Mouse (Mus musculus): ENCODE data around the gene Adk.

Adk gene

GRCm38 (mm10) chr14:21100876-21101275, 48.5 kb downstream of the Adk start:
- DNase-seq (ENCODE audit: low read depth, low spot score): no peak

GRCm38 (mm10) chr14:21101562-21101961, 49.2 kb downstream of the Adk start:
- no peak for DNase-seq (ENCODE audit: low read depth, low spot score)

- DNase-seq (ENCODE audit: low read depth, low spot score): no peak
Observed at GRCm38 (mm10) chr14:21102666-21103203, 50.4 kb downstream of the Adk start.

GRCm38 (mm10) chr14:21105049-21105448, 52.7 kb downstream of the Adk start:
- DNase-seq (ENCODE audit: low read depth, low spot score): no peak

GRCm38 (mm10) chr14:21106582-21106981, 54.2 kb downstream of the Adk start:
- no peak for DNase-seq (ENCODE audit: low read depth, low spot score)

- no peak for DNase-seq (ENCODE audit: low read depth, low spot score)
Observed at GRCm38 (mm10) chr14:21107551-21107950, 55.2 kb downstream of the Adk start.

GRCm38 (mm10) chr14:21110492-21110891, 58.1 kb downstream of the Adk start:
- DNase-seq (ENCODE audit: low read depth, low spot score): no peak

GRCm38 (mm10) chr14:21111500-21111899, 59.1 kb downstream of the Adk start:
- no peak for DNase-seq (ENCODE audit: low read depth, low spot score)

- no peak for DNase-seq (ENCODE audit: low read depth, low spot score)
Observed at GRCm38 (mm10) chr14:21112174-21112573, 59.8 kb downstream of the Adk start.

- no peak for DNase-seq (ENCODE audit: low read depth, low spot score)
Observed at GRCm38 (mm10) chr14:21112742-21113141, 60.4 kb downstream of the Adk start.

- DNase-seq (ENCODE audit: low read depth, low spot score): no peak
Observed at GRCm38 (mm10) chr14:21114339-21114738, 62.0 kb downstream of the Adk start.

GRCm38 (mm10) chr14:21115318-21115717, 62.9 kb downstream of the Adk start:
- no peak for DNase-seq (ENCODE audit: low read depth, low spot score)

GRCm38 (mm10) chr14:21115888-21116460, 63.6 kb downstream of the Adk start:
- peak; percentile 25 for DNase-seq (ENCODE audit: low read depth, low spot score)

- no peak for DNase-seq (ENCODE audit: low read depth, low spot score)
Observed at GRCm38 (mm10) chr14:21118095-21118494, 65.7 kb downstream of the Adk start.

- DNase-seq (ENCODE audit: low read depth, low spot score): no peak
Observed at GRCm38 (mm10) chr14:21119653-21120313, 67.4 kb downstream of the Adk start.

- peak; percentile 68 for DNase-seq (ENCODE audit: low read depth, low spot score)
Observed at GRCm38 (mm10) chr14:21120473-21120872, 68.1 kb downstream of the Adk start.

GRCm38 (mm10) chr14:21127215-21127614, 74.8 kb downstream of the Adk start:
- DNase-seq (ENCODE audit: low read depth, low spot score): no peak

GRCm38 (mm10) chr14:21136906-21137305, 84.5 kb downstream of the Adk start:
- peak; percentile 82 for DNase-seq (ENCODE audit: low read depth, low spot score)

GRCm38 (mm10) chr14:21142603-21143002, 90.2 kb downstream of the Adk start:
- DNase-seq (ENCODE audit: low read depth, low spot score): no peak

GRCm38 (mm10) chr14:21143406-21144115, 91.2 kb downstream of the Adk start:
- peak; percentile 39 for DNase-seq (ENCODE audit: low read depth, low spot score)

GRCm38 (mm10) chr14:21147171-21147570, 94.8 kb downstream of the Adk start:
- DNase-seq (ENCODE audit: low read depth, low spot score): no peak

- no peak for DNase-seq (ENCODE audit: low read depth, low spot score)
Observed at GRCm38 (mm10) chr14:21150301-21150700, 97.9 kb downstream of the Adk start.

GRCm38 (mm10) chr14:21152055-21152454, 99.7 kb downstream of the Adk start:
- no peak for DNase-seq (ENCODE audit: low read depth, low spot score)

All from mesoderm, embryonic 11.5 days (tissue).